Mouse (Mus musculus) kidney, adult 2 months (tissue): Measurements from ENCODE around the gene Cdc123.

Experiments
- CTCF ChIP-seq: fragments of 200-500 bp; conservative IDR thresholded peaks from 2 replicates; pipeline ENCODE4 v1.5.1; 2011; ENCODE audit warnings: low read depth, mild to moderate bottlenecking, control low read depth, low read length, moderate library complexity, mixed read lengths; ENCODE audit not compliant: insufficient read depth, insufficient read length
- POLR2A ChIP-seq: fragments of 200-500 bp; IDR thresholded peaks from one replicate; pipeline ENCODE4 v1.6.1; 2011; ENCODE audit warnings: low read depth, low read length, control low read depth

GRCm38 (mm10) chr2:5862834-5863233, 17.9 kb upstream of the Cdc123 start, which contains the start of gene Gm13199:
- TF ChIP-seq CTCF (no peak), POLR2A (no peak)
